Mouse (Mus musculus): ENCODE data around the gene Cobll1.

GRCm38 (mm10) chr2:65256494-65257254, 17.5 kb upstream of the Cobll1 start:
- TF ChIP-seq POLR2A (IDR thresholded peaks at IDR 0.05; ENCODE audit: borderline replicate concordance, extremely low read depth, insufficient read depth, insufficient read length, poor library complexity, severe bottlenecking) (no peak), CTCF (IDR thresholded peaks at IDR 0.05; ENCODE audit: borderline replicate concordance, extremely low read depth, insufficient read depth, insufficient read length) (no peak)
